Mouse (Mus musculus) adrenal gland, adult 8-10 months (tissue): Measurements from ENCODE around the gene Gcc1. TPM values are rescaled to one million over a fixed set of nuclear protein-coding genes. Genes with fewer than 3 reads are reported as not detected.

ENCODE experiments used
- DNase-seq: peaks from one replicate; pipeline ENCODE4 v3.0.0; 2022
- total RNA-seq, 4 experiments: library from RNA; stranded (reverse); gene quantifications; 2 replicates each; pipeline ENCODE4 v1.2.4; 2022

Gcc1 gene
- total RNA-seq, 4 experiments from 2014 or later = 17.4 to 20.6 (median 18.6) TPM

DNA sequence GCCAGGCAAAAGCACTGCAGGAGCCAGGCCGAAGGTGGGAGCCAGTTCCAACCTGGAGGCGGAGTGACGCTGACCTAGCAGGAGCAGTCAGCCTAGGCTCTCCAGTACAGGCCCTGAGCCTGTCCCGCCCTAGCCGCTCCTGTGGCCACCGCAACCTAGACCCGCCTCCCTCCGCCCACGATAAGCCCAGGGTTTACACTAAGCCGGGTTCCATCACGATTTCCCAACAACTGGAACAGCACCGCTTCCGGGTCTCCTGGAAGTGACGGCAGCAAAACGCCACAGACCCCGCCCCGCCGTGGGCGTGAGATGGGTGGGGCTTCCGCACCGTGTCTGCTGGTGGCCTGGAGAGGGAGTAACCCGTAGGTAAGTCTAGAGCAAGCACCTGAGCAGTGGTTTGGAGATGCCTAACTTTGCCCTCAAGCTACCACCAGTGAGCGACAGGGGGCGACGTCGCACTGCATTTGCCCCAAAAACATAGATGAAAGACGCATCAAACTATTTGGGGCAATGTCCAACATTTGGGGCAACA lies 6.7 kb downstream of the Gcc1 start:
- DNase-seq = peak; percentile 96

- no peak for DNase-seq
Observed at GRCm38 (mm10) chr6:28420865-28421264, 7.3 kb downstream of the Gcc1 start.

- no peak for DNase-seq
Observed at GRCm38 (mm10) chr6:28420361-28420760, 7.8 kb downstream of the Gcc1 start.

DNA sequence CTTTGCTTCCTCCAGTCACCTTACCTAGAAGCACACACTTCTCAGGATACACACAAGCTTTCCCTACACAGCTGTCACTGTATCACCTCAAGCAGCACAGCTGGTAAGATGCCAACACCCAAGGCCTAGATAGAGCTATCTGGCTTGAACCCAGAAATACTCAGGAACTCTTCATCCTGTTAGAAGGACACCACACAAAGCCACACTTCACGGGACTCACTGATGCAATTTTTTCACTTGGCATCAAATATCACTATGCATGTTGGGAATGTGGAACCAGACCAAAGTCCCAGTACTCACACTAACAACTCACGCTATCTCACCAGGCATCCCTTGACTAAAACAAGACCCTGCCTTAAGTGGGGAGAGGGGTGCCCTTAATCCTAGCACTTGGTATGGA lies 8.5 kb downstream of the Gcc1 start:
- DNase-seq = no peak

GRCm38 (mm10) chr6:28418449-28418848 lies 9.7 kb downstream of the Gcc1 start:
- DNase-seq = peak; percentile 76

DNA sequence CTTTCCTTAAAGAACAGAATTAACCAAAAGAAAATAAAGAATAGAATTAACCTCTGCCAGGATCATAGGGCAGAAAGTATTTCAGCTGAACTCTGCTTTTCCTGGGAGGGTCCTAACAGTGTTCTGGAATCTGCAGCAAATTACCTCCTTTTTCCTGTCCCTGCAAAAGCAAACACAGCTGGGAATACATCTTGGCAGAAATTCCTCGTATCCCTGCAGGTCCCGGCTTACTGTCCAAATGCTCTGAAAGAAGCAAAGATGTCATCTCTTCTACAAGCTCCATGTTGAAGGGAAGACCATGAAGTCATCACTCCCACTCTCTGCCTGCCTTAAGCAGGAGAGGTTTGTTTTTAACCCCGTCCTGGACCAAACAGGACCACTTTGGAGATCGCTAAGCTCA lies 11.2 kb downstream of the Gcc1 start:
- DNase-seq = no peak

- DNase-seq = no peak
Observed at GRCm38 (mm10) chr6:28411236-28411635, 17.0 kb downstream of the Gcc1 start.

DNA sequence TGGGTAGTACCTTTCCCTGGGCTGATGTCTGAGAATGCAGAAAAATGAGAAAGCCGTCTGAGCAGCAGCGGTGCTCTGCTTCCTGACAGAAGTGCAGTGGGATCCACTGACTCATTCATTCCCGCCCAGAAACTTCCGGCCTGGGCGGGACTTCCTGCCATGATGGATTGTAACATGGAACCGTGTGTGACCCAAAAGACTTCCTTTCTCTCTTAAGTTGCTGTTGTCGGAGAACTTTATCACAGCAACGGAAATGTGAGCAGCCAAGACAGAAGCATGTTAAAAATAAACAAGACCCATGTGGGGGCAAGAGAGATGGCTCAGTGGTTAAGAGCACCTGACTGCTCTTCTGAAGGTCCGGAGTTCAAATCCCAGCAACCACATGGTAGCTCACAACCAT lies 18.1 kb downstream of the Gcc1 start:
- no peak for DNase-seq

- no peak for DNase-seq
Observed at GRCm38 (mm10) chr6:28399791-28400190, 28.4 kb downstream of the Gcc1 start.

- DNase-seq = no peak
Observed at GRCm38 (mm10) chr6:28398726-28399125, 29.5 kb downstream of the Gcc1 start.

DNA sequence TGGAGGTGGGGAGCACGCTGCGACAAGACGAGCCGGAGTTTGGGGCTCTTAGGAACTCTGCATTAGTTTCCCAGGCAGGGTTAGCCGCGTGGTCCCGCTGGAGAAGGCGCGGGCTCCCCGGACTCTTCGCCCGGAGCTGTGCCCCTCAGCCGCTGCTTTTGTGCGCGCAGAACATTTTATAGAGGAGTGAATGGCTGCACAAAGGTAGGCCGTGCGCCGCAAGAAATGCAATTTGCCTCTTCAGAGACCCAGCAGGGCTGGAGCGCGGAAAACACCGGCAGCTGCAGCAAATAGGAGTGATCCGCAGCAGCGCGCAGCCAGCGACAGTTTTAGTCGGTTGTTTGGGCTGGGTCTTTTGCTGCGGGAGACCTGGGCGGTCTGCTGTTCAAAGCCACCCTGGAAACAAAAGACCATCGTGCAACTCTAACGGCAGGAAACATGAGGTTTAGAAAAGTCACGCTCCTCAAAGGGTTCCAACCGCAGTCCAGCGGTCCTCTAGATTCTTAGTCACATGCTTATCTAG lies 30.4 kb downstream of the Gcc1 start, which contains the start of gene Zfp800:
TSS of gene Zfp800 (minus strand) at position 325 of the 523 bp plus-strand sequence.
- DNase-seq = no peak

DNA sequence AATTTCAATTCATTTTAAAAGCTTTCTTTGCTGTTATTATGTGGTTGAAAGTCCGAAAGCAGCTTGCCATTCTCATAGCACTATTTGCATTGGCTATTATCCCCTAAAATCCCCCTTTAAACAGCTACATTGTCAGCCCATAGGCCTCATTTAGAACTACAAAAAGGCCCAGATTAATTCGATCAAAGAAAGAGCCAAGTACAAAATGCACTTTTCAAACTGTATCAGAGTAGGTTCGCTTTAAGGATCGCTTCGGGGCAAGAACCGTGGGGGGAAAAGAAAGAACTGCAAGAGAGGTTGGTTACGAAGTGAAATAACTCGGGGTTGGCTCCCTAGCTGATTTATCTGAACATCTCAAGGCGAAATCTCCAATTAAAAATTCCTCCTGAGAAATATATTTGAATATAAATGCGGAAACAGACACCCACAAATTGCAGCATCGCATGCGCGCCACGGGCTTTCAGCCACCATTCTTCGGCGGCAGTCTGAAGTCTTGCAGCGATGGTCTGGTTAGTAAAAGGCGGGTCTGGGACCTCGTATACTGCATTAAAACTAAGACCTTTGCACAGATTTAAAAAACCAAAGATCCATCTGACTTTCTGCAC lies 31.2 kb downstream of the Gcc1 start:
- no peak for DNase-seq

- DNase-seq = no peak
Observed at GRCm38 (mm10) chr6:28396051-28396852, 31.9 kb downstream of the Gcc1 start.

DNA sequence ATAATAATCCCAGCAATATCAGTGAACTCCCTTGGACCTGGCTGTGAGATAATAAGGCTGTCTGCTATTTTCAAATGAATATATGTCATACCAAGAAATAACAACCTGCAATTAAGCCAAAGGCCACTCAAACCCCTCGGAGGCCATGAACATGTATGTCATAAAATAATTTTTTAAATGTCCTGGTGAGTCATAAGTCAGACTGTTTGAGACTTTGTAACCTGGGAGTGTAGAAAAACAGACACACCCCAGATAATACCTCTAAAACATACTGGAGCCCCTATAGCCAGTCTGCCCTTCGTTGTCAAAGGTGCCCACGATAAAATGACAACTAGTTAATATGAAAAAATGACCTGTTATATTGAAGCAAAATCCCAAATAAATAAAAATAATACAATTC lies 39.2 kb downstream of the Gcc1 start:
- DNase-seq = no peak

GRCm38 (mm10) chr6:28385169-28385568 lies 43.0 kb downstream of the Gcc1 start:
- no peak for DNase-seq

- DNase-seq = no peak
Observed at GRCm38 (mm10) chr6:28381983-28382382, 46.2 kb downstream of the Gcc1 start.

DNA sequence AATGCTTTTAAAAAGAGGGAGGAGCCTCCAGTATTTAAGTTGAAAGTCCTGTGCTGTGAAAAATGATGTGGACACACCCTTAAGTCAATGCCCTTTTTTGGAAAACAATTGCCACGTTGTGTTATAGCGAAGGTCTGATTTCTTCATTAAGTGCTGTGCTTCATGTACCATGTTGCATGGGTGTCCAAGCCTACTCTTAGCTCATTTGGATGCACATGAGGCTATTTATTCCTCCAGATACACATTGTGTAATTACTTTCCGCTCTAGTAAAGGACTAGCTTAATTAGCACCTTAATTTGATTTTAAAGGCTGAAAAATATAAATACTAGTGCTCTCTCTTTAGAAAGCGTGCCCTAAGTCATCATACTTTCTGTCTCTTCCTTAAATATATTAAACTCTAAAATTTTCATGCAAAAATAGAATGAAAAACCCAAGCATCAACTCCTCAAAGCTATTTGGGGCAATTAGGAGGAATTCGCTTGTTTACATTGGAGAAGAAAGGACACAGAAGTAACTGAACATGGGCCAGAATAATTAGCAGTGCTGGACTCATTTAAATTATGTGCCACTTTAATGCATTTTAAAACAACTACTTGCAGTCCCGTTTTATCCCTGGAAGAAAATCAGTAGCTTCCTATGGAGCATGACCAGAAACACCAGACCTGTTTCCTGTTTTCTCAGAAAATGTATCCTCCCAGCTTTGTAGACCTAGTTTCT lies 58.1 kb downstream of the Gcc1 start:
- no peak for DNase-seq

GRCm38 (mm10) chr6:28367575-28367974 lies 60.6 kb downstream of the Gcc1 start:
- no peak for DNase-seq
